Mouse (Mus musculus) 3T3-L1 (cell line): ENCODE data around the gene Acsbg2.
A peak's percentile ranks its signal among the peaks of the same experiment; 100 is the strongest.
"Not testable (repeated sequence)": the region's sequence is repeated elsewhere in the genome, so short reads cannot be mapped to it uniquely, and the experiment has no call there.

Experiments used
- DNase-seq: peaks from one replicate; pipeline ENCODE4 v3.0.0-alpha.2; 2015; ENCODE audit warnings: low read depth, low spot score

Acsbg2 gene

GRCm38 (mm10) chr17:56874237-56874636 lies at the start of gene Acsbg2:
TSS of gene Acsbg2 (minus strand) at chr17:56874447.
- no peak for DNase-seq

GRCm38 (mm10) chr17:56919725-56920124 lies 45.5 kb upstream of the Acsbg2 start:
- no peak for DNase-seq

GRCm38 (mm10) chr17:56917166-56917565 lies 42.9 kb upstream of the Acsbg2 start:
- peak; percentile 44 for DNase-seq

- DNase-seq: no peak
Measured at GRCm38 (mm10) chr17:56913444-56913843, 39.2 kb upstream of the Acsbg2 start.

- DNase-seq: no peak
Measured at GRCm38 (mm10) chr17:56913023-56913422, 38.8 kb upstream of the Acsbg2 start.

- DNase-seq: not testable (repeated sequence)
Measured at GRCm38 (mm10) chr17:56909764-56910163, 35.5 kb upstream of the Acsbg2 start.

GRCm38 (mm10) chr17:56907887-56908286 lies 33.6 kb upstream of the Acsbg2 start:
- DNase-seq: no peak

GRCm38 (mm10) chr17:56907096-56907495 lies 32.8 kb upstream of the Acsbg2 start:
- no peak for DNase-seq

GRCm38 (mm10) chr17:56906166-56906565 lies 31.9 kb upstream of the Acsbg2 start:
- DNase-seq: no peak

GRCm38 (mm10) chr17:56902698-56903097 lies 28.5 kb upstream of the Acsbg2 start:
- no peak for DNase-seq

- DNase-seq: peak; percentile 87
Measured at GRCm38 (mm10) chr17:56897630-56898195, 23.5 kb upstream of the Acsbg2 start.

- no peak for DNase-seq
Measured at GRCm38 (mm10) chr17:56896513-56897129, 22.4 kb upstream of the Acsbg2 start.

- no peak for DNase-seq
Measured at GRCm38 (mm10) chr17:56895368-56895918, 21.2 kb upstream of the Acsbg2 start.

GRCm38 (mm10) chr17:56890018-56890417 lies 15.8 kb upstream of the Acsbg2 start:
- no peak for DNase-seq

- peak; percentile 33 for DNase-seq
Measured at GRCm38 (mm10) chr17:56888050-56888449, 13.8 kb upstream of the Acsbg2 start.

GRCm38 (mm10) chr17:56884809-56885208 lies 10.6 kb upstream of the Acsbg2 start:
- DNase-seq: no peak

- DNase-seq: peak; percentile 54
Measured at GRCm38 (mm10) chr17:56884331-56884730, 10.1 kb upstream of the Acsbg2 start.

- no peak for DNase-seq
Measured at GRCm38 (mm10) chr17:56883612-56884011, 9.4 kb upstream of the Acsbg2 start.

- no peak for DNase-seq
Measured at GRCm38 (mm10) chr17:56877426-56877825, 3.2 kb upstream of the Acsbg2 start.

- DNase-seq: no peak
Measured at GRCm38 (mm10) chr17:56876981-56877380, 2.7 kb upstream of the Acsbg2 start.

- no peak for DNase-seq
Measured at GRCm38 (mm10) chr17:56876465-56876864, 2.2 kb upstream of the Acsbg2 start.

- DNase-seq: no peak
Measured at GRCm38 (mm10) chr17:56874936-56875651, 847 bp upstream of the Acsbg2 start, which contains the start of gene 1700061G19Rik. TSS of gene 1700061G19Rik (plus strand) at chr17:56875477.
